Mouse (Mus musculus) brain, embryonic 14.5 days (tissue): ENCODE measurements around the gene Gm11168. TPM values are rescaled to one million over a fixed set of nuclear protein-coding genes. Genes with fewer than 3 reads are reported as not detected.
A peak's percentile ranks its signal among the peaks of the same experiment; 100 is the strongest.
"Not testable (repeated sequence)": the region's sequence is repeated elsewhere in the genome, so short reads cannot be mapped to it uniquely, and the experiment has no call there.

Source experiments
- DNase-seq: peaks from one replicate; pipeline ENCODE4 v3.0.0-alpha.2; 2011; ENCODE audit warnings: low read depth
- polyA plus RNA-seq: library from polyadenylated mRNA; depleted of rRNA; stranded (reverse); fragments of >200 nt; gene quantifications from 2 replicates; pipeline ENCODE4 v1.2.3, GENCODE M21; 2012; rRNA removed

Gene Gm11168
- polyA plus RNA-seq, 1 experiment, result 1.1 TPM

GRCm38 (mm10) chr9:3024912-3025467 is 21.8 kb downstream of the Gm11168 start, which contains the start of gene Gm10717:
TSS of gene Gm10717 (plus strand) at chr9:3025417.
- DNase-seq, result not testable (repeated sequence)

- DNase-seq, result not testable (repeated sequence)
Measured at GRCm38 (mm10) chr9:3025653-3026052, 22.5 kb downstream of the Gm11168 start.

DNA sequence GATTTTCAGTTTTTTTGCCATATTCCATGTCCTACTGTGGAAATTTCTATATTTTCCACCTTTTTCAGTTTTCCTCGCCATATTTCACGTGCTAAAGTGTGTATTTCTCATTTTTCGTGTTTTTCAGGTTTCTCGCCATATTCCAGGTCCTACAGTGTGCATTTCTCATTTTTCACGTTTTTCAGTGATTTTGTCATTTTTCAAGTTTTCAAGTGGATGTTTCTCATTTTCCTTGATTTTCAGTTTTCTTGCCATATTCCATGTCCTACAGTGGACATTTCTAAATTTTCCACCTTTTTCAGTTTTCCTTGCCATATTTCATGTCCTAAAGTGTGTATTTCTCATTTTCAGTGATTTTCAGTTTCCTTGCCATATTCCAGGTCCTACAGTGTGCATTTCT is 23.0 kb downstream of the Gm11168 start:
- DNase-seq, result not testable (repeated sequence)

- DNase-seq, result not testable (repeated sequence)
Measured at GRCm38 (mm10) chr9:3026741-3027140, 23.6 kb downstream of the Gm11168 start.

DNA sequence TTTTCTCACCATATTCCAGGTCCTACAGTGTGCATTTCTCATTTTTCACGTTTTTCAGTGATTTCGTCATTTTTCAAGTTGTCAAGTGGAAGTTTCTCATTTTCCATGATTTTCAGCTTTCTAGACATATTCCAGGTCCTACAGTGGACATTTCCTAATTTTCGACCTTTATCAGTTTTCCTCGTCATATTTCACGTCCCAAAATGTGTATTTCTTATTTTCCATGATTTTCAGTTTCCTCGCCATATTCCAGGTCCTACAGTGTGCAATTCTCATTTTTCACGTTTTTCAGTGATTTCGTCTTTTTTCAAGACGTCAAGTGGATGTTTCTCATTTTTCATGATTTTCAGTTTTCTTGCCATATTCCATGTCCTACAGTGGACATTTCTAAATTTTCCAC is 24.1 kb downstream of the Gm11168 start:
- peak; percentile 56 for DNase-seq

- DNase-seq, result not testable (repeated sequence)
Measured at GRCm38 (mm10) chr9:3029276-3030000, 26.3 kb downstream of the Gm11168 start.

DNA sequence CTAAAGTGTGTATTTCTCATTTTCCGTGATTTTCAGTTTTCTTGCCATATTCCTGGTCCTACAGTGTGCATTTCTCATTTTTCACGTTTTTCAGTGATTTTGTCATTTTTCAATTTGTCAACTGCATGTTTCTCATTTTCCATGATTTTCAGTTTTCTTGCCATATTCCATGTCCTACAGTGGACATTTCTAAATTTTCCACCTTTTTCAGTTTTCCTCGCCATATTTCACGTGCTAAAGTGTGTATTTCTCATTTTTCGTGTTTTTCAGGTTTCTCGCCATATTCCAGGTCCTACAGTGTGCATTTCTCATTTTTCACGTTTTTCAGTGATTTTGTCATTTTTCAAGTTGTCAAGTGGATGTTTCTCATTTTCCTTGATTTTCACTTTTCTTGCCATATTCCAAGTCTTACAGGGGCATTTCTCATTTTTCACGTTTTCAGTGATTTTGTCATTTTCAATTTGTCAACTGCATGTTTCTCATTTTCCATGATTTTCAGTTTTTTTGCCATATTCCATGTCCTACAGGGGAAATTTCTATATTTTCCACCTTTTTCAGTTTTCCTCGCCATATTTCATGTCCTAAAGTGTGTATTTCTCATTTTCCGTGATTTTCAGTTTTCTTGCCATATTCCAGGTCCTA is 27.7 kb downstream of the Gm11168 start:
- peak; percentile 91 for DNase-seq

DNA sequence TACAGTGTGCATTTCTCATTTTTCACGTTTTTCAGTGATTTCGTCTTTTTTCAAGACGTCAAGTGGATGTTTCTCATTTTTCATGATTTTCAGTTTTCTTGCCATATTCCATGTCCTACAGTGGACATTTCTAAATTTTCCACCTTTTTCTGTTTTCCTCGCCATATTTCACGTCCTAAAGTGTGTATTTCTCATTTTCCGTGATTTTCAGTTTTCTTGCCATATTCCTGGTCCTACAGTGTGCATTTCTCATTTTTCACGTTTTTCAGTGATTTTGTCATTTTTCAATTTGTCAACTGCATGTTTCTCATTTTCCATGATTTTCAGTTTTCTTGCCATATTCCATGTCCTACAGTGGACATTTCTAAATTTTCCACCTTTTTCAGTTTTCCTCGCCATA is 31.2 kb downstream of the Gm11168 start, which contains the start of gene Gm17535:
Gene Gm17535, plus strand, starts transcription at position 301 of the 400 bp plus-strand sequence.
- not testable (repeated sequence) for DNase-seq

DNA sequence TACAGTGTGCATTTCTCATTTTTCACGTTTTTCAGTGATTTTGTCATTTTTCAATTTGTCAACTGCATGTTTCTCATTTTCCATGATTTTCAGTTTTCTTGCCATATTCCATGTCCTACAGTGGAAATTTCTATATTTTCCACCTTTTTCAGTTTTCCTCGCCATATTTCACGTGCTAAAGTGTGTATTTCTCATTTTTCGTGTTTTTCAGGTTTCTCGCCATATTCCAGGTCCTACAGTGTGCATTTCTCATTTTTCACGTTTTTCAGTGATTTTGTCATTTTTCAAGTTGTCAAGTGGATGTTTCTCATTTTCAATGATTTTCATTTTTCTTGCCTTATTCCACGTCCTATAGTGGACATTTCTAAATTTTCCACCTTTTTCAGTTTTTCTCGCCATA is 33.4 kb downstream of the Gm11168 start, which contains the start of gene Gm10715:
Gene Gm10715, plus strand, starts transcription at position 301 of the 400 bp plus-strand sequence.
- not testable (repeated sequence) for DNase-seq

- DNase-seq, result peak; percentile 15
Measured at GRCm38 (mm10) chr9:3038161-3038560, 35.0 kb downstream of the Gm11168 start.

Other genes starting within 250 kb of the Gm11168 start
- gene Gm10722, start 2.4 kb upstream of the Gm11168 start, polyA plus RNA-seq, result not detected in 2 replicates
- gene Gm10721, start 9.8 kb downstream of the Gm11168 start, polyA plus RNA-seq, result 0.14 and 0.57 TPM in 2 replicates
- not detected in 2 replicates for gene Gm10720, start 12.3 kb downstream of the Gm11168 start, polyA plus RNA-seq
- 0.72 and 3.2 TPM in 2 replicates for gene Gm10719, start 14.1 kb downstream of the Gm11168 start, polyA plus RNA-seq
- gene Gm10718, start 20.2 kb downstream of the Gm11168 start, polyA plus RNA-seq, result 1.1 and 7.3 TPM in 2 replicates
- not detected in 2 replicates for gene Gm10717, start 22.1 kb downstream of the Gm11168 start, polyA plus RNA-seq
- gene Gm17535, start 31.3 kb downstream of the Gm11168 start, polyA plus RNA-seq, result not detected in 2 replicates
- not detected in 2 replicates for gene Gm10715, start 33.5 kb downstream of the Gm11168 start, polyA plus RNA-seq